Mouse (Mus musculus): ENCODE data around the gene Tcfl5. TPM values are rescaled to one million over a fixed set of nuclear protein-coding genes. Genes with fewer than 3 reads are reported as not detected.
A peak's percentile ranks its signal among the peaks of the same experiment; 100 is the strongest.

The Tcfl5 gene
- total and polyA plus RNA-seq, 2 experiments from 2014 or later = 0.04 TPM; not detected in 1

DNA sequence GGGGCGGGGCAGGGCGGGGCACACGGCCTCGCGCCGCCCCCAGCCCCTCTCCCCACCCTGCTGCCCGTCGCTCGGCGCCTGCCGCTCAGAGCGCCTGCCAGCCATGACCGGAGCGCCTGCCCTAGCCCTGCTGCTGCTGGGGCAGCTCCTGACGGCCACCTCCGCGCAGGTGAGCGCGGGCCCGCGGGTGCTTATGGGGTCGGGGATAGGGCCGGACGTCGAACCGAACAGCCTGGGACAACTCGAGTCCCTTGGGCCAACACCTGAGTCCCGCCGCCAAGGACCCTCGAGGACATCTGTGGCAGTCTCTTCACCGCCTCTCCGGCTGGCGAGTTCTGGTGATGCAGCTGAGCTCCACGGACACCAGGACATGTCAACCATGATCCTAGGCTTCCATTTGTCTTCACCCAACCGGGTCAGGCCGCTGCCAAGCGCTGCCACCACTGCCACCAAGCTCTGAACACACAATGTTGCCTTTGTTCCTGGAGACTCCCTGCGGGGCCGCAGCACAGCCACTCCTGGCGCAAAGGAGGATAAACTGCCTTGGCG, 44.3 kb downstream of the Tcfl5 start:
- WGBS = 6% methylated on average over 35 of the region's 41 CpGs
- peak overlapping the region; percentile 51 for H3K4me2 ChIP-seq (ENCODE audit: low read depth, low read length)
- H3K9ac ChIP-seq (replicated peaks; ENCODE audit: low read depth, low read length) = no peak overlapping the region
- no peak overlapping the region for H3K27ac ChIP-seq (ENCODE audit: low read depth)
- peaks cover 23% of the 10 kb centered on the region for H3K36me3 ChIP-seq (replicated peaks; ENCODE audit: control insufficient read depth, insufficient read depth, low read length)
- DNase-seq (ENCODE audit: low spot score) (no peak), ATAC-seq (ENCODE audit: insufficient read depth, low read depth) (no peak)
- peak overlapping the region; percentile 20 for H3K4me3 ChIP-seq (ENCODE audit: low read depth, low read length)
- TF ChIP-seq CTCF (IDR thresholded peaks at IDR 0.05; ENCODE audit: low read depth) (no peak), EP300 (IDR thresholded peaks at IDR 0.05; ENCODE audit: low read depth) (no peak)
- H3K27me3 ChIP-seq (ENCODE audit: control insufficient read depth, insufficient read depth, low read length) = peaks cover 30% of the 10 kb centered on the region
- H3K9me3 ChIP-seq (replicated peaks; ENCODE audit: control insufficient read depth, low read length) = no peaks in the 10 kb centered on the region
- H3K4me1 ChIP-seq (ENCODE audit: control insufficient read depth, insufficient read depth) = 0 out of 2 replicates have a peak, but pooled peaks cover 9% of the 10 kb centered on the region

GRCm38 (mm10) chr2:180597490-180597889, 45.0 kb downstream of the Tcfl5 start, which contains the start of gene Col9a3:
Gene Col9a3, plus strand, starts transcription at chr2:180597790.
- no peak within 1 kb of the TSS for H3K27ac ChIP-seq (ENCODE audit: low read depth)
- peaks cover 31% of the 10 kb centered on the region for H3K36me3 ChIP-seq (replicated peaks; ENCODE audit: control insufficient read depth, insufficient read depth, low read length)
- TF ChIP-seq CTCF (IDR thresholded peaks at IDR 0.05; ENCODE audit: low read depth) = no peak
- no peak for TF ChIP-seq EP300 (IDR thresholded peaks at IDR 0.05; ENCODE audit: low read depth)
- 0 out of 2 replicates have a peak, but pooled peaks cover 9% of the 10 kb centered on the region for H3K4me1 ChIP-seq (ENCODE audit: control insufficient read depth, insufficient read depth)
- DNase-seq (ENCODE audit: low spot score) (no peak), ATAC-seq (ENCODE audit: insufficient read depth, low read depth) (no peak)
- H3K9me3 ChIP-seq (replicated peaks; ENCODE audit: control insufficient read depth, low read length) = no peaks in the 10 kb centered on the region
- H3K4me3 ChIP-seq (ENCODE audit: low read depth, low read length) = peak within 1 kb of the TSS; percentile 20
- WGBS = 41% methylated on average over 4 of the region's 4 CpGs
- H3K4me2 ChIP-seq (ENCODE audit: low read depth, low read length) = peak within 1 kb of the TSS; percentile 51
- peaks cover 30% of the 10 kb centered on the region for H3K27me3 ChIP-seq (ENCODE audit: control insufficient read depth, insufficient read depth, low read length)
- no peak within 1 kb of the TSS for H3K9ac ChIP-seq (replicated peaks; ENCODE audit: low read depth, low read length)

GRCm38 (mm10) chr2:180589123-180589831, 53.2 kb downstream of the Tcfl5 start, which contains the start of gene Ogfr:
Gene Ogfr, plus strand, starts transcription at chr2:180589245.
- TF ChIP-seq CTCF (IDR thresholded peaks at IDR 0.05; ENCODE audit: low read depth) = peak; percentile 14; the same call in 1 of the 2 replicates
- TF ChIP-seq EP300 (IDR thresholded peaks at IDR 0.05; ENCODE audit: low read depth) = no peak
- no peaks in the 10 kb centered on the region for H3K9me3 ChIP-seq (replicated peaks; ENCODE audit: control insufficient read depth, low read length)
- peak within 1 kb of the TSS; percentile 99 for H3K4me3 ChIP-seq (ENCODE audit: low read depth, low read length)
- 0% methylated on average over 66 of the region's 67 CpGs for WGBS
- DNase-seq (ENCODE audit: low spot score) = peak; percentile 68
- H3K9ac ChIP-seq (replicated peaks; ENCODE audit: low read depth, low read length) = peak within 1 kb of the TSS; percentile 92
- H3K36me3 ChIP-seq (replicated peaks; ENCODE audit: control insufficient read depth, insufficient read depth, low read length) = peaks cover 55% of the 10 kb centered on the region
- H3K27me3 ChIP-seq (ENCODE audit: control insufficient read depth, insufficient read depth, low read length) = no peaks in the 10 kb centered on the region
- peak; percentile 89 for ATAC-seq (ENCODE audit: insufficient read depth, low read depth)
- H3K4me1 ChIP-seq (ENCODE audit: control insufficient read depth, insufficient read depth) = peaks cover 9% of the 10 kb centered on the region
- H3K27ac ChIP-seq (ENCODE audit: low read depth) = peak within 1 kb of the TSS; percentile 91
- peak within 1 kb of the TSS; percentile 88 for H3K4me2 ChIP-seq (ENCODE audit: low read depth, low read length)

GRCm38 (mm10) chr2:180588736-180589122, 53.8 kb downstream of the Tcfl5 start:
- peaks cover 50% of the 10 kb centered on the region for H3K36me3 ChIP-seq (replicated peaks; ENCODE audit: control insufficient read depth, insufficient read depth, low read length)
- no peak for ATAC-seq (ENCODE audit: insufficient read depth, low read depth)
- H3K4me3 ChIP-seq (ENCODE audit: low read depth, low read length) = peak overlapping the region; percentile 99
- peaks cover 10% of the 10 kb centered on the region for H3K4me1 ChIP-seq (ENCODE audit: control insufficient read depth, insufficient read depth)
- H3K4me2 ChIP-seq (ENCODE audit: low read depth, low read length) = peak overlapping the region; percentile 88
- no peaks in the 10 kb centered on the region for H3K27me3 ChIP-seq (ENCODE audit: control insufficient read depth, insufficient read depth, low read length)
- 48% methylated on average over 6 of the region's 6 CpGs for WGBS
- H3K9me3 ChIP-seq (replicated peaks; ENCODE audit: control insufficient read depth, low read length) = no peaks in the 10 kb centered on the region
- peak overlapping the region; percentile 92 for H3K9ac ChIP-seq (replicated peaks; ENCODE audit: low read depth, low read length)
- H3K27ac ChIP-seq (ENCODE audit: low read depth) = peak overlapping the region; percentile 91
- TF ChIP-seq CTCF (IDR thresholded peaks at IDR 0.05; ENCODE audit: low read depth) (0 out of 2 replicates have a peak, but pooled peaks have one; percentile 18), EP300 (IDR thresholded peaks at IDR 0.05; ENCODE audit: low read depth) (no peak)
- no peak for DNase-seq (ENCODE audit: low spot score)

GRCm38 (mm10) chr2:180583154-180583507, 59.4 kb downstream of the Tcfl5 start:
- TF ChIP-seq EP300 (IDR thresholded peaks at IDR 0.05; ENCODE audit: low read depth) (no peak), CTCF (IDR thresholded peaks at IDR 0.05; ENCODE audit: low read depth) (no peak)
- H3K36me3 ChIP-seq (replicated peaks; ENCODE audit: control insufficient read depth, insufficient read depth, low read length) = peaks cover 21% of the 10 kb centered on the region
- peak overlapping the region; percentile 91 for H3K9ac ChIP-seq (replicated peaks; ENCODE audit: low read depth, low read length)
- DNase-seq (ENCODE audit: low spot score) = no peak
- H3K4me2 ChIP-seq (ENCODE audit: low read depth, low read length) = peak overlapping the region; percentile 96
- no peaks in the 10 kb centered on the region for H3K9me3 ChIP-seq (replicated peaks; ENCODE audit: control insufficient read depth, low read length)
- 25% methylated on average over 7 of the region's 7 CpGs for WGBS
- no peak for ATAC-seq (ENCODE audit: insufficient read depth, low read depth)
- H3K4me3 ChIP-seq (ENCODE audit: low read depth, low read length) = peak overlapping the region; percentile 90
- peak overlapping the region; percentile 73; the same call in 1 of the 2 replicates for H3K27ac ChIP-seq (ENCODE audit: low read depth)
- peaks cover 10% of the 10 kb centered on the region for H3K4me1 ChIP-seq (ENCODE audit: control insufficient read depth, insufficient read depth)
- H3K27me3 ChIP-seq (ENCODE audit: control insufficient read depth, insufficient read depth, low read length) = no peaks in the 10 kb centered on the region

All from heart, postnatal 0 days (tissue).